Mouse (Mus musculus): ENCODE measurements around the gene Mfrp.

- TF ChIP-seq POLR2A (IDR thresholded peaks at IDR 0.05; ENCODE audit: low read depth, low read length) (no peak), CTCF (IDR thresholded peaks at IDR 0.05; ENCODE audit: extremely low read depth, insufficient read depth, insufficient read length, insufficient replicate concordance) (no peak)
Observed at GRCm38 (mm10) chr9:44106182-44106581, 4.7 kb downstream of the Mfrp start.
